ENCODE assay signal across 11 mouse cellular contexts in the genomic region with DNA sequence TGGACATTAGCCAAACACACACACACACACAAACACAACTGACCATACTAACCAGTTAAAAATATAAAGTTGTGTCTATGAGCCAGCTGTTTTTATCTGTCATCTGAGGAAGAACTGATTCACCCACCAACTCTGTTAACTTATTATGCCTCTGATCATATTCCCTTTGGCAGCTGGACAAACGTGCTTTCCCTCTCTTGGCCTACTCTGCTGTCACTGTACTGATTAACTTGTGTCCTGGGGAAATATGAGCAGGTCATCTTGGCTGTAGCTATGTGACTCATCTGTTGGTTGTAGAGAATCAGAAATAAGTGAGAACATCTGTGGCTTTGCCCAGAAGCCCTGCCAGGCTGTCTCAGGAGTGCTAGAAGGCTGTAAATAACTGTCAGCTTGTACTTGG.
A peak's percentile ranks its signal among the peaks of the same experiment; 100 is the strongest.
DNase-seq lines count a peak whose midpoint lies in the region; ATAC-seq and TF ChIP-seq lines count a peak whose summit lies in the region.
"Had no signal": no experiment of that assay in that cellular context is flagged by ENCODE, and none has a peak within 500 bp of the region (broad histone marks: within the 10 kb centered on the region; RNA-seq: fewer than 3 reads in every experiment).

No protein-coding gene starts in this region.

- no peaks in the 10 kb centered on the region for H3K36me3 ChIP-seq in kidney, adult 2 months (ENCODE audit: control insufficient read depth, insufficient read depth, low read length)
- no peaks in the 10 kb centered on the region for H3K36me3 ChIP-seq in kidney, embryonic 16.5 days (ENCODE audit: insufficient read depth, low read length)
- no peaks in the 10 kb centered on the region for H3K36me3 ChIP-seq in lung, postnatal 0 days (ENCODE audit: insufficient read depth, low read length)
- H3K36me3 ChIP-seq: midbrain, embryonic 12.5 days had no signal

- H3K27ac ChIP-seq in kidney, adult 2 months (ENCODE audit: insufficient read depth, low read depth, low read length), result no peak overlapping the region; the same call in 1 of the 2 replicates
- no peak overlapping the region for H3K27ac ChIP-seq in kidney, embryonic 16.5 days (ENCODE audit: low read length)
- H3K27ac ChIP-seq in lung, postnatal 0 days (ENCODE audit: low read length), result no peak overlapping the region
- H3K27ac ChIP-seq: midbrain, embryonic 12.5 days had no signal

- no peak for TF ChIP-seq EP300 in lung, postnatal 0 days (IDR thresholded peaks at IDR 0.05)

- no peaks in the 10 kb centered on the region for H3K9me3 ChIP-seq in kidney, embryonic 16.5 days (ENCODE audit: low read length)
- no peaks in the 10 kb centered on the region for H3K9me3 ChIP-seq in lung, postnatal 0 days (ENCODE audit: low read length)
- H3K9me3 ChIP-seq: midbrain, embryonic 12.5 days had no signal

- H3K9ac ChIP-seq in kidney, embryonic 16.5 days (replicated peaks; ENCODE audit: low read length), result no peak overlapping the region
- no peak overlapping the region for H3K9ac ChIP-seq in lung, postnatal 0 days (replicated peaks; ENCODE audit: low read depth)
- H3K9ac ChIP-seq: midbrain, embryonic 12.5 days had no signal

- TF ChIP-seq POLR2A in kidney, adult 2 months (IDR thresholded peaks at IDR 0.05; ENCODE audit: low read depth, low read length), result no peak

- DNase-seq in kidney, adult 2 months, result peak; percentile 85
- DNase-seq in adrenal gland, adult (ENCODE audit: inconsistent age in 2 of 2, low spot score in 1 of 2), result peak; percentile 41 to 76
- DNase-seq in gastrocnemius, adult 8-10 months (ENCODE audit: low spot score in 2 of 2), result peak; percentile 68 to 78
- DNase-seq in lung, postnatal 0 days (ENCODE audit: low spot score), result peak; percentile 36
- DNase-seq in cerebellum, postnatal 36 days, result no peak
- no peak for DNase-seq in thymus, postnatal 4 days
- no peak for DNase-seq in cerebellum, adult 11-12 months
- DNase-seq: layer of hippocampus, adult 9-11 months; spleen, adult 18-20 months had no signal

- TF ChIP-seq CTCF in kidney, adult 2 months (conservative IDR thresholded peaks at IDR 0.05; ENCODE audit: insufficient read depth, insufficient read length, low read depth, low read length), result no peak
- no peak for TF ChIP-seq CTCF in lung, postnatal 0 days (IDR thresholded peaks at IDR 0.05)

- no peak overlapping the region for H3K4me3 ChIP-seq in kidney, adult 2 months (ENCODE audit: insufficient read depth, low read depth, low read length)
- H3K4me3 ChIP-seq in kidney, embryonic 16.5 days (ENCODE audit: low read length), result no peak overlapping the region
- no peak overlapping the region for H3K4me3 ChIP-seq in lung, postnatal 0 days (ENCODE audit: low read depth, low read length)
- H3K4me3 ChIP-seq: midbrain, embryonic 12.5 days had no signal

- no peak for ATAC-seq in kidney, embryonic 16.5 days (ENCODE audit: low FRiP score, low TSS enrichment)
- ATAC-seq in lung, postnatal 0 days, result peak; percentile 57

- no peak overlapping the region for H3K4me2 ChIP-seq in kidney, embryonic 16.5 days (replicated peaks; ENCODE audit: low read depth, low read length)
- no peak overlapping the region for H3K4me2 ChIP-seq in lung, postnatal 0 days (replicated peaks; ENCODE audit: low read depth, low read length)
- H3K4me2 ChIP-seq: midbrain, embryonic 12.5 days had no signal

- 7% methylated on average over 1 of the region's 1 CpGs for WGBS in kidney, adult 2 months
- 22% methylated on average over 1 of the region's 1 CpGs for WGBS in kidney, embryonic 16.5 days
- 39% methylated on average over 1 of the region's 1 CpGs for WGBS in lung, postnatal 0 days

- H3K4me1 ChIP-seq in kidney, adult 2 months (ENCODE audit: control insufficient read depth, insufficient read depth, low read length), result peaks cover 7% of the 10 kb centered on the region; the same call in 1 of the 2 replicates
- no peaks in the 10 kb centered on the region for H3K4me1 ChIP-seq in kidney, embryonic 16.5 days (ENCODE audit: insufficient read depth, low read length)
- no peaks in the 10 kb centered on the region for H3K4me1 ChIP-seq in lung, postnatal 0 days (ENCODE audit: insufficient read depth, low read depth, low read length)
- H3K4me1 ChIP-seq: midbrain, embryonic 12.5 days had no signal

- no peaks in the 10 kb centered on the region for H3K27me3 ChIP-seq in kidney, adult 2 months (replicated peaks; ENCODE audit: control insufficient read depth, insufficient read depth, low read length)
- no peaks in the 10 kb centered on the region for H3K27me3 ChIP-seq in kidney, embryonic 16.5 days (ENCODE audit: insufficient read depth, low read length)
- no peaks in the 10 kb centered on the region for H3K27me3 ChIP-seq in lung, postnatal 0 days (replicated peaks; ENCODE audit: insufficient read depth, low read length)
- H3K27me3 ChIP-seq: midbrain, embryonic 12.5 days had no signal

Comparison
In these comparisons a context has a peak if more than half of its experiments do, and no peak if none do; other contexts are left out.
1. DNase-seq: peak in kidney, adult 2 months (single experiment), adrenal gland, adult (2 of 2), gastrocnemius, adult 8-10 months (2 of 2) and lung, postnatal 0 days (single experiment); none in cerebellum, postnatal 36 days (0 of 2), thymus, postnatal 4 days (single experiment) and cerebellum, adult 11-12 months (single experiment).